8 mouse cellular contexts compared by ENCODE assay signal in the genomic region with DNA sequence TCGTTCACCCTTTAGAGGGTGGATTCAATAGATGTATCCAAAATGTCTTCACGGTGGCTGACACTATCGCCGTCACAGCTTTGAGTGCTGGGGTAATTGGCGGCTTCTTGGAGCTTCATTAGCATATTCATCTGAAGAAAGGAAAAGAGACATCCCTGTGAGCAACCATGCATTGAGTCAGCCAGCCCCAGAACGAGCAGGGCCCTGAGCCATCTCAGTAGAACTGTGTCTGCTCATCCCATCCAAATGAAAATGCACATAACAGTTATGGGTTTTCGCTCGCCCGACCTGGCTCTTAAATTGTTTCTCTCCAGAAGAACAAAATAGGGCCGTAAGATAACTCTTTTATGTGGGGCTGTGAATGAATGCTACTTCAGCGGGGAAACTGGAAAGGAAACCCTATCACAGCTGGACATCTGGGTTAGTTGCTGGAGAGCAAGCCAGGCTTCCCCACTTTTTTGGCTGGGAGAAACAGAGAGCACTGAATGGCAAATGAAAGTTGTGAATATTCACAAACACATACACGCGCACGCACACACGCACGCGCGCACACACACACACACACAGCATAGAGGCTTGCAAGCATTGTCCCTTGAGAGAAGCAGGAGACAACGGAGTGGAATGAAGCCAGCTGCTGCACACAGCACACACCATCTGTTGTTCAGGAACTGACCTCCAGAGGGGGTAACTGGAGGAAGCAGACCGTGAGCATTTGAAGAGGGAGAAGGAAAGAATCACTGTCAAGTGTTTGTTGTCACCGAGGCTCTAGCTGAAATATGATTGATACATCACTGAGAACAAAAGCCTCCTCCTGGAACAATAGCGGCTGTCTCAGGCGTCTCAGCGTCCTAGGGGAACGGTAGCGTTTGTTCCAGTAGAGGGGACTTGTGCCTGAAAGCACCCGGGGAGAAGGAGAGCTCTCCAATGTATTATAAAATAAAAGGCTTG.
A peak's percentile ranks its signal among the peaks of the same experiment; 100 is the strongest.
DNase-seq lines count a peak whose midpoint lies in the region; ATAC-seq and TF ChIP-seq lines count a peak whose summit lies in the region.

No protein-coding gene starts in this region.

- peak; percentile 63 for TF ChIP-seq CTCF in kidney, postnatal 0 days (IDR thresholded peaks at IDR 0.05; ENCODE audit: low read depth)

- H3K4me3 ChIP-seq in limb, embryonic 11.5 days (ENCODE audit: low read depth, low read length) = no peak overlapping the region
- H3K4me3 ChIP-seq in limb, embryonic 10.5 days = no peak overlapping the region
- H3K4me3 ChIP-seq in embryonic facial prominence, embryonic 11.5 days (ENCODE audit: low read depth, low read length) = no peak overlapping the region
- H3K4me3 ChIP-seq in kidney, postnatal 0 days (replicated peaks; ENCODE audit: low read depth, low read length) = no peak overlapping the region

- peak; percentile 53 for DNase-seq in limb, embryonic 11.5 days (ENCODE audit: low spot score)
- no peak for DNase-seq in limb, embryonic 10.5 days (ENCODE audit: low spot score)
- DNase-seq in embryonic facial prominence, embryonic 11.5 days (ENCODE audit: low spot score) = peak; percentile 64
- DNase-seq in heart, adult 8-10 months (ENCODE audit: low spot score) = peak; percentile 17
- DNase-seq in kidney, postnatal 0 days (ENCODE audit: low spot score) = peak; percentile 71
- peak; percentile 60 for DNase-seq in lung, postnatal 10 days
- DNase-seq in right cerebral cortex, adult 18-20 months = peak; percentile 73
- no peak for DNase-seq in urinary bladder, postnatal 4 days (ENCODE audit: low spot score in 2 of 2)

- H3K9ac ChIP-seq in limb, embryonic 11.5 days (ENCODE audit: low read length) = no peak overlapping the region
- no peak overlapping the region; the same call in 1 of the 2 replicates for H3K9ac ChIP-seq in embryonic facial prominence, embryonic 11.5 days (replicated peaks; ENCODE audit: low read length)
- H3K9ac ChIP-seq in kidney, postnatal 0 days (ENCODE audit: low read depth, low read length) = no peak overlapping the region

- H3K27ac ChIP-seq in limb, embryonic 11.5 days (replicated peaks; ENCODE audit: low read depth, low read length) = no peak overlapping the region
- no peak overlapping the region for H3K27ac ChIP-seq in limb, embryonic 10.5 days
- no peak overlapping the region for H3K27ac ChIP-seq in embryonic facial prominence, embryonic 11.5 days (replicated peaks; ENCODE audit: low read depth, low read length)
- no peak overlapping the region for H3K27ac ChIP-seq in kidney, postnatal 0 days

- no peak overlapping the region for H3K4me2 ChIP-seq in limb, embryonic 11.5 days (ENCODE audit: low read depth, severe bottlenecking)
- peak overlapping the region; percentile 5; the same call in 1 of the 2 replicates for H3K4me2 ChIP-seq in embryonic facial prominence, embryonic 11.5 days (ENCODE audit: low read depth, low read length)
- peak overlapping the region; percentile 42; the same call in 1 of the 2 replicates for H3K4me2 ChIP-seq in kidney, postnatal 0 days (ENCODE audit: low read length)

- WGBS in limb, embryonic 11.5 days = 56% methylated on average over 27 of the region's 27 CpGs
- WGBS in limb, embryonic 10.5 days = 59% methylated on average over 27 of the region's 27 CpGs
- 44% methylated on average over 27 of the region's 27 CpGs for WGBS in embryonic facial prominence, embryonic 11.5 days
- 45% methylated on average over 27 of the region's 27 CpGs for WGBS in kidney, postnatal 0 days

- peak; percentile 75; the same call in 1 of the 2 replicates for ATAC-seq in limb, embryonic 11.5 days (ENCODE audit: insufficient number of reproducible peaks, low FRiP score, low TSS enrichment, low read depth)
- peak; percentile 95 for ATAC-seq in embryonic facial prominence, embryonic 11.5 days (replicated peaks; ENCODE audit: insufficient number of reproducible peaks, low FRiP score, low TSS enrichment, low read depth)
- peak; percentile 85 for ATAC-seq in kidney, postnatal 0 days (replicated peaks; ENCODE audit: low FRiP score, low read depth)

- H3K4me1 ChIP-seq in limb, embryonic 11.5 days (ENCODE audit: control insufficient read depth, insufficient read depth, low read length) = no peaks in the 10 kb centered on the region
- peaks cover 3% of the 10 kb centered on the region; the same call in 1 of the 2 replicates for H3K4me1 ChIP-seq in limb, embryonic 10.5 days
- no peaks in the 10 kb centered on the region for H3K4me1 ChIP-seq in embryonic facial prominence, embryonic 11.5 days (ENCODE audit: control insufficient read depth, insufficient read depth, low read length)
- H3K4me1 ChIP-seq in kidney, postnatal 0 days (replicated peaks; ENCODE audit: insufficient read depth, low read length) = no peaks in the 10 kb centered on the region

- no peaks in the 10 kb centered on the region for H3K36me3 ChIP-seq in limb, embryonic 11.5 days (ENCODE audit: control insufficient read depth, insufficient read depth, low read length)
- H3K36me3 ChIP-seq in limb, embryonic 10.5 days = no peaks in the 10 kb centered on the region
- H3K36me3 ChIP-seq in embryonic facial prominence, embryonic 11.5 days (replicated peaks; ENCODE audit: control insufficient read depth, insufficient read depth, low read depth, low read length) = no peaks in the 10 kb centered on the region
- H3K36me3 ChIP-seq in kidney, postnatal 0 days (ENCODE audit: insufficient read depth, low read length) = no peaks in the 10 kb centered on the region

- H3K9me3 ChIP-seq in limb, embryonic 11.5 days (ENCODE audit: control insufficient read depth, low read length) = no peaks in the 10 kb centered on the region
- no peaks in the 10 kb centered on the region for H3K9me3 ChIP-seq in limb, embryonic 10.5 days (replicated peaks)
- no peaks in the 10 kb centered on the region for H3K9me3 ChIP-seq in embryonic facial prominence, embryonic 11.5 days (replicated peaks; ENCODE audit: control insufficient read depth, low read length)
- no peaks in the 10 kb centered on the region for H3K9me3 ChIP-seq in kidney, postnatal 0 days (replicated peaks; ENCODE audit: low read length)

- no peaks in the 10 kb centered on the region for H3K27me3 ChIP-seq in limb, embryonic 11.5 days (ENCODE audit: control insufficient read depth, insufficient read depth, low read length)
- H3K27me3 ChIP-seq in limb, embryonic 10.5 days (ENCODE audit: low read depth, poor library complexity, severe bottlenecking) = no peaks in the 10 kb centered on the region
- no peaks in the 10 kb centered on the region for H3K27me3 ChIP-seq in embryonic facial prominence, embryonic 11.5 days (ENCODE audit: control insufficient read depth, insufficient read depth, low read length)
- H3K27me3 ChIP-seq in kidney, postnatal 0 days (ENCODE audit: insufficient read depth, low read length) = no peaks in the 10 kb centered on the region

Comparison
In these comparisons a context has a peak if more than half of its experiments do, and no peak if none do; other contexts are left out.
1. DNase-seq: peak in limb, embryonic 11.5 days (single experiment), embryonic facial prominence, embryonic 11.5 days (single experiment), heart, adult 8-10 months (single experiment), kidney, postnatal 0 days (single experiment), lung, postnatal 10 days (single experiment) and right cerebral cortex, adult 18-20 months (single experiment); none in limb, embryonic 10.5 days (single experiment) and urinary bladder, postnatal 4 days (0 of 2).
2. Peak in every context shown above with its lines, with median percentiles within 50 percentile points of each other: ATAC-seq.